Mouse (Mus musculus): Measurements from ENCODE around the gene Ube2h. TPM values are rescaled to one million over a fixed set of nuclear protein-coding genes. Genes with fewer than 3 reads are reported as not detected.

The Ube2h gene
- polyA plus RNA-seq, 1 experiment = 46.3 TPM

- no peak for TF ChIP-seq GATA1 (IDR thresholded peaks at IDR 0.05; ENCODE audit: low read length)
Observed at GRCm38 (mm10) chr6:30231758-30232293, 72.5 kb downstream of the Ube2h start.

GRCm38 (mm10) chr6:30230246-30230645 lies 74.1 kb downstream of the Ube2h start:
- TF ChIP-seq GATA1 (IDR thresholded peaks at IDR 0.05; ENCODE audit: low read length) = no peak

- TF ChIP-seq GATA1 (IDR thresholded peaks at IDR 0.05; ENCODE audit: low read length) = no peak
Observed at GRCm38 (mm10) chr6:30228921-30229320, 75.4 kb downstream of the Ube2h start.

- TF ChIP-seq GATA1 (IDR thresholded peaks at IDR 0.05; ENCODE audit: low read length) = no peak
Observed at GRCm38 (mm10) chr6:30228353-30228752, 76.0 kb downstream of the Ube2h start.

- no peak for TF ChIP-seq GATA1 (IDR thresholded peaks at IDR 0.05; ENCODE audit: low read length)
Observed at GRCm38 (mm10) chr6:30226971-30227700, 77.2 kb downstream of the Ube2h start.

GRCm38 (mm10) chr6:30224693-30225092 lies 79.6 kb downstream of the Ube2h start:
- no peak for TF ChIP-seq GATA1 (IDR thresholded peaks at IDR 0.05; ENCODE audit: low read length)

- no peak for TF ChIP-seq GATA1 (IDR thresholded peaks at IDR 0.05; ENCODE audit: low read length)
Observed at GRCm38 (mm10) chr6:30222321-30222720, 82.0 kb downstream of the Ube2h start.

- no peak for TF ChIP-seq GATA1 (IDR thresholded peaks at IDR 0.05; ENCODE audit: low read length)
Observed at GRCm38 (mm10) chr6:30217581-30217980, 86.8 kb downstream of the Ube2h start.

- TF ChIP-seq GATA1 (IDR thresholded peaks at IDR 0.05; ENCODE audit: low read length) = no peak
Observed at GRCm38 (mm10) chr6:30212468-30212867, 91.9 kb downstream of the Ube2h start.

- TF ChIP-seq GATA1 (IDR thresholded peaks at IDR 0.05; ENCODE audit: low read length) = no peak
Observed at GRCm38 (mm10) chr6:30211641-30212455, 92.5 kb downstream of the Ube2h start.

GRCm38 (mm10) chr6:30210788-30211187 lies 93.6 kb downstream of the Ube2h start:
- TF ChIP-seq GATA1 (IDR thresholded peaks at IDR 0.05; ENCODE audit: low read length) = no peak

GRCm38 (mm10) chr6:30208844-30209243 lies 95.5 kb downstream of the Ube2h start:
- no peak for TF ChIP-seq GATA1 (IDR thresholded peaks at IDR 0.05; ENCODE audit: low read length)

GRCm38 (mm10) chr6:30205587-30206202 lies 98.6 kb downstream of the Ube2h start:
- no peak for TF ChIP-seq GATA1 (IDR thresholded peaks at IDR 0.05; ENCODE audit: low read length)

- TF ChIP-seq GATA1 (IDR thresholded peaks at IDR 0.05; ENCODE audit: low read length) = no peak
Observed at GRCm38 (mm10) chr6:30204383-30205179, 99.8 kb downstream of the Ube2h start.

GRCm38 (mm10) chr6:30196143-30196542 lies 108.2 kb downstream of the Ube2h start:
- no peak for TF ChIP-seq GATA1 (IDR thresholded peaks at IDR 0.05; ENCODE audit: low read length)

Measured in G1E-ER4 (cell line).